Comparison of ENCODE assay signal across 15 mouse cellular contexts in the genomic region with DNA sequence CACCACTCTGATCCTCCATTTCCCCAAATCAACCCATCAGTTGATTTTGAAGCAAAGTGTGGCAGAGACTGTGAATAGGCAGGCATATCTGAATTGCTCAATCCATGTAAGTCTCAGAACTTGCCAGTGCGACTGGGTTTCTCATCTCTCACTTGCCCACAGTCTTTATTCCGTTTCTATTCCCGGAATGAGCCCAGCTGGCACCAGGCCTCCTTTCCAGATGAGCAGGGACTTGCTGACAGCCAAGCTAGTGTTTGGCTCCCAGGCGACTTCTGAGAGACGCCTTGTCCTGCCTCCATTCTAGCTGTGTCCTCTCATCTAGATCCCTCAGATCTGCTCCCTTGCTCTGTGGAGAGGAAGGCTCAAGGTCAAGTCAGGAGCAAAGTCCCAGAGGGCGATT. TPM values are rescaled to one million over a fixed set of nuclear protein-coding genes. Genes with fewer than 3 reads are reported as not detected.
A peak's percentile ranks its signal among the peaks of the same experiment; 100 is the strongest.
DNase-seq lines count a peak whose midpoint lies in the region; ATAC-seq and TF ChIP-seq lines count a peak whose summit lies in the region.
"Had no signal": no experiment of that assay in that cellular context is flagged by ENCODE, and none has a peak within 500 bp of the region (broad histone marks: within the 10 kb centered on the region; RNA-seq: fewer than 3 reads in every experiment).

No protein-coding gene starts in this region.

- H3K27ac ChIP-seq in forebrain, postnatal 0 days (ENCODE audit: low read depth, low read length), result no peak overlapping the region
- no peak overlapping the region for H3K27ac ChIP-seq in forebrain, embryonic 14.5 days (ENCODE audit: low read depth, low read length)
- H3K27ac ChIP-seq: embryonic facial prominence, embryonic 15.5 days; neural tube, embryonic 15.5 days had no signal

- no peak overlapping the region for H3K4me3 ChIP-seq in forebrain, postnatal 0 days (ENCODE audit: low read depth, low read length)
- H3K4me3 ChIP-seq in forebrain, embryonic 14.5 days (ENCODE audit: low read depth, low read length), result no peak overlapping the region
- H3K4me3 ChIP-seq: embryonic facial prominence, embryonic 15.5 days; neural tube, embryonic 15.5 days had no signal

- WGBS in forebrain, postnatal 0 days, result 66% methylated on average over 6 of the region's 6 CpGs
- WGBS in forebrain, embryonic 14.5 days, result 83% methylated on average over 6 of the region's 6 CpGs

- DNase-seq in forebrain, postnatal 0 days, result peak; percentile 13
- DNase-seq in forebrain, embryonic 14.5 days (ENCODE audit: low spot score), result no peak
- DNase-seq in frontal cortex, postnatal 10 days (ENCODE audit: low spot score in 2 of 2), result peak; percentile 64 to 65
- peak; percentile 27 to 60 for DNase-seq in layer of hippocampus, adult 18-20 months (ENCODE audit: low spot score in 2 of 2)
- DNase-seq in right cerebral cortex, adult 18-20 months, result peak; percentile 88
- DNase-seq in spleen, adult 18-20 months, result no peak
- DNase-seq in kidney, adult 18-20 months, result no peak
- DNase-seq in urinary bladder, postnatal 10 days (ENCODE audit: low spot score), result no peak

- H3K27me3 ChIP-seq in forebrain, postnatal 0 days (ENCODE audit: insufficient read depth, low read length), result no peaks in the 10 kb centered on the region
- no peaks in the 10 kb centered on the region for H3K27me3 ChIP-seq in forebrain, embryonic 14.5 days (replicated peaks; ENCODE audit: control insufficient read depth, insufficient read depth, low read length)
- H3K27me3 ChIP-seq: embryonic facial prominence, embryonic 15.5 days; neural tube, embryonic 15.5 days had no signal

- no peak for TF ChIP-seq CTCF in forebrain, postnatal 0 days (IDR thresholded peaks at IDR 0.05; ENCODE audit: low read depth)

- H3K36me3 ChIP-seq in forebrain, postnatal 0 days (ENCODE audit: insufficient read depth), result no peaks in the 10 kb centered on the region
- H3K36me3 ChIP-seq in forebrain, embryonic 14.5 days (ENCODE audit: control insufficient read depth, insufficient read depth, low read length), result no peaks in the 10 kb centered on the region
- H3K36me3 ChIP-seq: embryonic facial prominence, embryonic 15.5 days; neural tube, embryonic 15.5 days had no signal

- no peak overlapping the region for H3K9ac ChIP-seq in forebrain, postnatal 0 days
- no peak overlapping the region for H3K9ac ChIP-seq in forebrain, embryonic 14.5 days (ENCODE audit: low read length)
- H3K9ac ChIP-seq: embryonic facial prominence, embryonic 15.5 days; neural tube, embryonic 15.5 days had no signal

- peaks cover 7% of the 10 kb centered on the region; the same call in 1 of the 2 replicates for H3K9me3 ChIP-seq in forebrain, postnatal 0 days (ENCODE audit: low read length)
- peaks cover 7% of the 10 kb centered on the region; the same call in 1 of the 2 replicates for H3K9me3 ChIP-seq in forebrain, embryonic 14.5 days (replicated peaks; ENCODE audit: control insufficient read depth, low read length)

- no peaks in the 10 kb centered on the region for H3K4me1 ChIP-seq in forebrain, postnatal 0 days (ENCODE audit: insufficient read depth)
- H3K4me1 ChIP-seq in forebrain, embryonic 14.5 days (ENCODE audit: control insufficient read depth, insufficient read depth, low read length), result no peaks in the 10 kb centered on the region

- H3K4me2 ChIP-seq in forebrain, postnatal 0 days (ENCODE audit: low read depth), result no peak overlapping the region
- H3K4me2 ChIP-seq in forebrain, embryonic 14.5 days (ENCODE audit: low read length), result no peak overlapping the region
- H3K4me2 ChIP-seq: embryonic facial prominence, embryonic 15.5 days; neural tube, embryonic 15.5 days had no signal

- ATAC-seq in forebrain, postnatal 0 days, result no peak
- no peak for ATAC-seq in forebrain, embryonic 14.5 days
- ATAC-seq: CD4-positive, CD25-positive, alpha-beta regulatory T cell, adult 4 months had no signal

RNA-seq across cellular contexts. Expression of gene Banf2, which starts 11.9 kb away (rescaled TPM):
- not detected in 2 replicates for total RNA-seq in forebrain, postnatal 0 days (2014; rRNA removed)
- polyA plus RNA-seq in forebrain, postnatal 0 days (2015; fragmentation: Nextera tagmentation; extraction: Ambion mirVana), result not detected in 2 replicates
- polyA plus RNA-seq in forebrain, embryonic 14.5 days (2014; fragmentation: Nextera tagmentation; extraction: Ambion mirVana), result not detected in 2 replicates
- total RNA-seq in layer of hippocampus, adult 18-20 months (2021), result not detected
- total RNA-seq: adrenal gland, postnatal 36 days had no signal
- polyA plus RNA-seq: CD4-positive, CD25-positive, alpha-beta regulatory T cell, adult 4 months; embryonic facial prominence, embryonic 15.5 days; intestine, embryonic 14.5 days; lung, embryonic 16.5 days; neural tube, embryonic 15.5 days; urinary bladder, adult 2 months had no signal

RNA-seq across cellular contexts. Expression of gene Rrbp1, which starts 33.7 kb away (rescaled TPM):
- 30.5 and 37.1 TPM in 2 replicates for total RNA-seq in forebrain, postnatal 0 days (2014; rRNA removed)
- 12.5 and 19.5 TPM in 2 replicates for polyA plus RNA-seq in forebrain, postnatal 0 days (2015; fragmentation: Nextera tagmentation; extraction: Ambion mirVana)
- polyA plus RNA-seq in forebrain, embryonic 14.5 days (2014; fragmentation: Nextera tagmentation; extraction: Ambion mirVana), result 15.1 and 15.8 TPM in 2 replicates
- total RNA-seq in layer of hippocampus, adult 18-20 months (2021), result 10 to 100 TPM; 48.9 to 52.6 TPM

Comparison
In these comparisons a context has a peak if more than half of its experiments do, and no peak if none do; other contexts are left out.
1. DNase-seq: peak in forebrain, postnatal 0 days (single experiment), frontal cortex, postnatal 10 days (2 of 2), layer of hippocampus, adult 18-20 months (2 of 2) and right cerebral cortex, adult 18-20 months (single experiment); none in forebrain, embryonic 14.5 days (single experiment), spleen, adult 18-20 months (0 of 2), kidney, adult 18-20 months (single experiment) and urinary bladder, postnatal 10 days (single experiment).